Mouse (Mus musculus): ENCODE data around the gene Evl.

DNA sequence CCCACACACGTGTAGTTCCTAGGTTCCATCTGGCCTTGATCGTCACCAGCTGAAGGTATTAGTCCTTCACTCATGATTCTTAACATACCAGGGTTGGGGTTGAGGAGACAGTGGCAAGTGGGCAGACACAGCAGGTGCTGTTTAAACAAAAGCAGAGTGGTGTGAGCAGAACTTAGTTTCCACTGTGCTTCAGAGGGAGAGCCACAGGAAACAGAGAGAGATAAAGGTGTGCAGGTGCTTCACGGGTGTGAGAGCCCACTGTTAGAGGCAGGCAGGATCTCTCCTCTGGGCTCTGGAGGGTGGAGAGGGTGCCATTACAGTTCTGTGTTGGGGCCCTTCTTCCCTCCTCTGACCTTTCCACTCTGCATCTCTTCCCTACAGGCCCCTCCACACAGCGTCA, 118.4 kb downstream of the Evl start:
- TF ChIP-seq POLR2A (IDR thresholded peaks at IDR 0.05; ENCODE audit: low read depth, low read length) = no peak
- no peak for TF ChIP-seq CTCF (conservative IDR thresholded peaks at IDR 0.05; ENCODE audit: insufficient read depth, insufficient read length, low read depth, low read length)

All from kidney, adult 2 months (tissue).